Mouse (Mus musculus): Measurements from ENCODE around the gene Trim65. TPM values are rescaled to one million over a fixed set of nuclear protein-coding genes. Genes with fewer than 3 reads are reported as not detected.

The Trim65 gene
- polyA plus RNA-seq, 1 experiment: 13.3 TPM

DNA sequence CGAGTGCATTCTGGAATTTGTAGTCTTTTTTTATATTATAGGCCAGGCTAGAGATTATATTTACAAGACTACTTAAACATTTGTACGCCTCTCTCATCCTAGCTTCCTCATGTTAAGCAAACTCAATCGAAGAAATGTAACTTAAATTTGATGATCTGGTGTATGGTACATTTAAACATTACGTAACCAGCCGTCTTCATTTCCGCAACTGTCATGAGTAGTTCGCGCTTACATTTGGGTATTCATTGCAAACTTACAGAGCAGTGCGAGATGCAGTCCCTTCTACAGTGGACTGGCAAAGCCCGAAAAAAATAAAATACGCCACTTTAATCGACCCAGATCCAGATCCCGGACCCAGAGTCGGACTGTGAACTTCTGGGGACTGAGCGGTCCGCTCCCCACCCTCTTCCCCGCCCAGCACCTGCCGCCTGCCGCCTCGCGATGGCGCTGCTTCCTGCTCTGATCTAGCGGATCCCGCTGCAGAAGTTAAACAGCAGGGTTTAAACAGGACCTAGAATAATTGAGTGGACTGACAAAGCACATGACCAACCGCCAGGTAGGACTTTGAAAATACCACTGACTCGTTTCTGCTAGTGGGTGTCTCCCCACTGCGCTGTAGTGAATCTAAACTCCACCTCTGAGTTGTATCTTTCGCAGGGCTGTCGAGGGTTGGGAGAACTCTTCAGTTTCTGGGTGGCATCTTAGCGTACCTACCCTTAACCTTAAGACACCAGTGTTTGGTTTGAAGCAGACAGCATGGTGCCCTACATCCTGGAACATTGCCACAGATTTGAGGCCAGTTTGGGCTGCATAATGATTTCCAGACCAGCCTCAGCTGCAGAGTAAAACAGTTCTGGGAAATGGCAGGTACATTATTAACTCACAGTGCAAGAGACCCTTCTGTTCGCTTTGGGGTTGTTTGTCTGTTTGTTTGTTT lies 43.5 kb downstream of the Trim65 start:
- peak overlapping the region; percentile 97 for H3K27ac ChIP-seq (ENCODE audit: insufficient read depth, low read depth, low read length)
- 1% methylated on average over 31 of the region's 31 CpGs for WGBS

DNA sequence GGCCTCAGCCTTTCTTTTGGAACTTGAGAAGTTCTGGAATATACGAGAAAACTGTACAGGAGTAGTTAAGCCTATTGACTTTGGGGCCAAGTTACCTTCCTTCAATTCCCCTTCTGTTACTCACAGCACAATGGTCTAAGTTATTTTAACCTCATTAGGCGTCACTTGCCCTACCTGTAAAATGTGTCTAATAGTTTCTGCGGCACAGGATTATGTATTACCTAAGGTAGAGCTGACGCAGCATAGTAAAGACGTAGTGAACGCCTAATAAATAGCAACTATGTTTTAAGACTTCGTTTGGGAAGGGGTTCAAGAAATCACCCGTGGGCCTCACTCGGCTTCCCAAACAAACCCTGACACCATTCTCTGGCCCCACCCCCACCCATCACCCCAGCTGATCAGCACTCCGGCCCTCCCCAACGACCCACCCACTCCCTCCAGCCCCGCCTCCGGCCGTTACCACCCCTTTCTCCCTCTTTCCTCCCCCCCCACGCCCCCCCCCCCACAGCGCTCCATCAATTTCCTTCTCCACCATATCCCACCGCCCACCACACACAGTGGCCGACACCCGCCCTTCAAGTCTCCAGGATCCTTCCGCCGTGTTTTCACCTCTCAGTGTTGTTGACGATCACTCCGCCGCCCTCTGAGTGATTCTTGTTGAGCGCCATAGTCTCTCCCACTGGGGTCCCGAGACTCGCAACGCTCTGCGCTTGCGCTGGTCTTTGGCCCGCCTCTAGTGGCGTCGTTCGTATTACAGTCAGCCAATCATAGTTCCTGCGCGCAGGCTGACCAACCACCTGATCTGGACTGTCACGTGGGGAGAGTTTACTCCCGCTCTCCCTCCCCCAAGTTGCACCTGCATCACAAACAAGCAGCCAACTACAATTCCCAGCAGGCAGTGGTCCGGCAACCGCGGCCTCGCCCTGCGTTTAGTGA lies 44.4 kb downstream of the Trim65 start, which contains the start of gene Wbp2:
Gene Wbp2 (minus strand): TSS at position 738 of the 936 bp plus-strand sequence.
- Histone ChIP-seq H3K4me3 (ENCODE audit: low read depth, low read length) (peak within 1 kb of the TSS; percentile 81), H3K36me3 (ENCODE audit: control insufficient read depth, insufficient read depth, low read length) (peaks cover 22% of the 10 kb centered on the region), H3K27ac (ENCODE audit: insufficient read depth, low read depth, low read length) (peak within 1 kb of the TSS; percentile 97), H3K27me3 (ENCODE audit: control insufficient read depth, insufficient read depth, low read length) (no peaks in the 10 kb centered on the region), H3K4me1 (ENCODE audit: control insufficient read depth, insufficient read depth, insufficient read length, low read length) (peaks cover 17% of the 10 kb centered on the region)
- peak; percentile 70 for TF ChIP-seq POLR2A (IDR thresholded peaks at IDR 0.05; ENCODE audit: low read depth, low read length)
- TF ChIP-seq CTCF (IDR thresholded peaks at IDR 0.05; ENCODE audit: extremely low read depth, insufficient read length, insufficient replicate concordance, low read depth, low read length): no peak
- 3% methylated on average over 40 of the region's 43 CpGs for WGBS

More for the DNA sequence above, 43.5 kb downstream of the Trim65 start:
- Histone ChIP-seq H3K4me1 (ENCODE audit: control insufficient read depth, insufficient read depth, insufficient read length, low read length) (peaks cover 17% of the 10 kb centered on the region), H3K27me3 (ENCODE audit: control insufficient read depth, insufficient read depth, low read length) (no peaks in the 10 kb centered on the region), H3K4me3 (ENCODE audit: low read depth, low read length) (peak overlapping the region; percentile 61), H3K36me3 (ENCODE audit: control insufficient read depth, insufficient read depth, low read length) (peaks cover 13% of the 10 kb centered on the region)
- peak; percentile 81 for TF ChIP-seq CTCF (IDR thresholded peaks at IDR 0.05; ENCODE audit: extremely low read depth, insufficient read length, insufficient replicate concordance, low read depth, low read length)
- TF ChIP-seq POLR2A (IDR thresholded peaks at IDR 0.05; ENCODE audit: low read depth, low read length): peak; percentile 10; the same call in 1 of the 2 replicates

DNA sequence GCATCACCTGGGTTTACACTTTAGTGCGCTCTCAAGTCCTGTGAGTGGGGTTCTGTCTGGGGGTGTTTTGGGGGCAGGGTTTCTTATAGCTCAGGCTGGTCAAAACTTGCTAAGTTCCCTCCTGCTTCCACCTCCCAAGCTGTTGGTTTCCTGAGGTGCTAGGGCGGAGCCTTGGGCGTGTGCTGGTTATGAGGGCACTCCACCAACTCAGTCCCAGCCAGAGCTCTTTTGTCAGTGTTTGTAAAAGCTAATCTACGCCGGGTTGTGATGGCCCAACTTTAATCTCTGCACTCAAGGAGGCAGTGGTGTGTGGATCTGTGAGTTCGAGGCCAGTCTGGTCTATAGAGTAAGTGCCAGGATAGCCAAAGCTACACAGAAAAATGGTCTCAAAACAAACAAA lies 46.8 kb downstream of the Trim65 start:
- TF ChIP-seq POLR2A (IDR thresholded peaks at IDR 0.05; ENCODE audit: low read depth, low read length): no peak
- TF ChIP-seq CTCF (IDR thresholded peaks at IDR 0.05; ENCODE audit: extremely low read depth, insufficient read length, insufficient replicate concordance, low read depth, low read length): no peak
- Histone ChIP-seq H3K27ac (ENCODE audit: insufficient read depth, low read depth, low read length) (no peak overlapping the region), H3K4me3 (ENCODE audit: low read depth, low read length) (no peak overlapping the region), H3K36me3 (ENCODE audit: control insufficient read depth, insufficient read depth, low read length) (peaks cover 46% of the 10 kb centered on the region), H3K27me3 (ENCODE audit: control insufficient read depth, insufficient read depth, low read length) (no peaks in the 10 kb centered on the region), H3K4me1 (ENCODE audit: control insufficient read depth, insufficient read depth, insufficient read length, low read length) (peaks cover 17% of the 10 kb centered on the region)
- WGBS: 54% methylated on average over 6 of the region's 6 CpGs

DNA sequence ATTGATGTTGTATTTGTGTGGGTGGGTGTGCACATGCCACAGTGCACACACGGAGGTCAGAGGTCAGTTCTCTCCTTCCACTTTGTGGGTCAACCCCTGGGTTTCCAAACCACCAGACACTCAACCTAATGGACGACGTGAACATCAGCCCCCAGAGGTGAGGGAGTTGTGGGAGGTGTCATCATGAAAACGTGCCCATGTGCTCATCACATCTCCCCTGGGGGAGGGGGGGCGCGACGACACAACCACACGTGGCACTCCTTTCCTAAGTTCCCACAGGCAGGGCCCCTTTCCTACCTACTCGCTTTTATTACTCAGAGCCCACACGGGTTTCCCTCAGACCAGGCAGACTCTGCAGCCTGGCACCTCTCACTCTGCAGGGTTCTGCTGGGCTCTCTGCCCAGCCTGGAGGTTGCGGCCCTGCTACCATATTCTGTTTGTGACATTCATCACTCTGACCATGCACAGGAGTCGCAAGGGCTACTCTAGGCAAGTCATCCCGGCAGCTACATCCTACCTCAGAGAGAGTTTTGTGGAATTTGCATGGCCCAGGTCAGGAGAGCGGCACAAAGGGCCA lies 47.7 kb downstream of the Trim65 start:
- peaks cover 52% of the 10 kb centered on the region for H3K36me3 ChIP-seq (ENCODE audit: control insufficient read depth, insufficient read depth, low read length)
- no peak overlapping the region for H3K27ac ChIP-seq (ENCODE audit: insufficient read depth, low read depth, low read length)
- TF ChIP-seq POLR2A (IDR thresholded peaks at IDR 0.05; ENCODE audit: low read depth, low read length) (no peak), CTCF (IDR thresholded peaks at IDR 0.05; ENCODE audit: extremely low read depth, insufficient read length, insufficient replicate concordance, low read depth, low read length) (no peak)
- H3K4me3 ChIP-seq (ENCODE audit: low read depth, low read length): no peak overlapping the region
- WGBS: 90% methylated on average over 14 of the region's 14 CpGs
- H3K4me1 ChIP-seq (ENCODE audit: control insufficient read depth, insufficient read depth, insufficient read length, low read length): peaks cover 14% of the 10 kb centered on the region
- no peaks in the 10 kb centered on the region for H3K27me3 ChIP-seq (ENCODE audit: control insufficient read depth, insufficient read depth, low read length)

DNA sequence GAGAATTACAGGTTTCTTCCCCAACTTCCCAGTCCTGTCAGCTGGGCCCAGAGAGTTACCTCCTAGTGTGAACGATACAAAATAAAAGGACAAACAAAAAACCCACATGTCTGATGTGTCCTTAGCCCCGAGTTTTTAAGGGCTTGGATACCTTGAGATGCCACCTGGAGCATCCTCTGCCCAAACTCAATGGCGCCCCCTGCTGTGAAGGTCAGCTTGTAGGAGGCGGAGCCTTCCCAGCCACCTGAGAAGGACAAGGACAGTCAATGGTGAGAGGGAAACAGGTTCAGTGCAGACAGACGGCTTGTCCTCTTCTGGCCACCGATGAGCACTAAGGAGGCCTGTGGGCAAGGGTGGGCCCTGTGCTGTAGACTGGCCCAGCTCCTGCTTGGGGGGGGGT lies 49.8 kb downstream of the Trim65 start:
- TF ChIP-seq CTCF (IDR thresholded peaks at IDR 0.05; ENCODE audit: extremely low read depth, insufficient read length, insufficient replicate concordance, low read depth, low read length): peak; percentile 64; the same call in 1 of the 2 replicates
- TF ChIP-seq POLR2A (IDR thresholded peaks at IDR 0.05; ENCODE audit: low read depth, low read length): no peak
- Histone ChIP-seq H3K27ac (ENCODE audit: insufficient read depth, low read depth, low read length) (no peak overlapping the region), H3K36me3 (ENCODE audit: control insufficient read depth, insufficient read depth, low read length) (peaks cover 52% of the 10 kb centered on the region), H3K4me3 (ENCODE audit: low read depth, low read length) (no peak overlapping the region), H3K27me3 (ENCODE audit: control insufficient read depth, insufficient read depth, low read length) (no peaks in the 10 kb centered on the region), H3K4me1 (ENCODE audit: control insufficient read depth, insufficient read depth, insufficient read length, low read length) (peaks cover 21% of the 10 kb centered on the region)
- WGBS: 61% methylated on average over 6 of the region's 6 CpGs

DNA sequence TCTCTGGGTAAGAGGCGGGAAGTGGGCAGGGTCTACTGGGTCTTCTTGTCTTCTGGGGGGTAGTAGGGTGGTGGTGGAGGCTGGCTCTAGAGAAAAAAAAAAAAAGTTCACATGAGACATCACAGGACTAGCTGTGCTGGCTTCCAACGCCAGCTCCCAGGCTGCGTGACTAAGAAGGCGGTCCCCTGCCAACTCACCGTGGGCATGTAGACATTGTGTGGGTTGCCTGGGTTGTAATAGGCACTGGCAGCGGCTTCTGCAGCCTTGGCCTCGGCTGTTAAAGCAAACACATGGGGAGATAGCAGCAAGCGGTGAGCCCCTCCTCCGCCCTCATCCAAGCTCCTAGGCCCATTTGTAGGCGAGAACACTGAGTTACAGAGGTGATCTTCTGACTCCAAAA lies 51.4 kb downstream of the Trim65 start:
- peaks cover 14% of the 10 kb centered on the region for H3K4me1 ChIP-seq (ENCODE audit: control insufficient read depth, insufficient read depth, insufficient read length, low read length)
- H3K27ac ChIP-seq (ENCODE audit: insufficient read depth, low read depth, low read length): no peak overlapping the region
- TF ChIP-seq POLR2A (IDR thresholded peaks at IDR 0.05; ENCODE audit: low read depth, low read length) (no peak), CTCF (IDR thresholded peaks at IDR 0.05; ENCODE audit: extremely low read depth, insufficient read length, insufficient replicate concordance, low read depth, low read length) (no peak)
- peaks cover 52% of the 10 kb centered on the region for H3K36me3 ChIP-seq (ENCODE audit: control insufficient read depth, insufficient read depth, low read length)
- no peaks in the 10 kb centered on the region for H3K27me3 ChIP-seq (ENCODE audit: control insufficient read depth, insufficient read depth, low read length)
- WGBS: 79% methylated on average over 10 of the region's 10 CpGs
- no peak overlapping the region for H3K4me3 ChIP-seq (ENCODE audit: low read depth, low read length)
